Mouse (Mus musculus) liver, adult 2 months (tissue): ENCODE data around the gene Jak3.

Source experiments
- CTCF ChIP-seq: fragments of 200-500 bp; IDR thresholded peaks from 2 replicates; pipeline ENCODE4 v1.5.1; 2011; ENCODE audit warnings: low read depth, low read length, control low read depth
- POLR2A ChIP-seq: fragments of 200-500 bp; IDR thresholded peaks from 2 replicates; pipeline ENCODE4 v1.6.1; 2011; ENCODE audit warnings: low read length, control low read depth; ENCODE audit not compliant: insufficient read depth; ENCODE audit errors: extremely low read depth

GRCm38 (mm10) chr8:71627265-71628099 lies 48.6 kb upstream of the Jak3 start:
- TF ChIP-seq CTCF: no peak
- TF ChIP-seq POLR2A: no peak
